Comparison of ENCODE assay signal across 26 mouse cellular contexts in the genomic region with DNA sequence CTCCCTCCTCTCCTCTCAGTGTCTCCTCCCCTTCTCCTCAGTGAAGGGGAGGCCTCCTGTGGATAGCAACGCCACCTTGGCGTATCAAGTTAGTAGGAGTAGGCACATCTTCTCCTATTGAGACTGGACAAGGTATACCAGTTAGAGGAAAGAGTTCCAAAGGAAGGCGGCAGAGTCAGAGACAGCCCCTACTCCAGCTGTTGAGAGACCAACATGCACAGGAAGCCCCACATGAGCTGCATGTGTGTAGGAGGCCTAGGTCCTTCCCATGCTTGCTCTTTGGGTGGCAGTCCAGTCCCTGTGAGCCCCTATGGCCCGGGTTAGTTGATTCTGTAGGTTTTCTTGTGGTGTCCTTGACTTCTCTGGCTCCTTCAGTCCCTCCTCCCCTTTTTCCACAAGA. TPM values are rescaled to one million over a fixed set of nuclear protein-coding genes. Genes with fewer than 3 reads are reported as not detected.
DNase-seq lines count a peak whose midpoint lies in the region; ATAC-seq lines count a peak whose summit lies in the region.
"Had no signal": no experiment of that assay in that cellular context is flagged by ENCODE, and none has a peak within 500 bp of the region (broad histone marks: within the 10 kb centered on the region; RNA-seq: fewer than 3 reads in every experiment).

No protein-coding gene starts in this region.

- H3K36me3 ChIP-seq in forebrain, embryonic 11.5 days (ENCODE audit: control insufficient read depth, insufficient read depth, low read length), result no peaks in the 10 kb centered on the region
- no peaks in the 10 kb centered on the region for H3K36me3 ChIP-seq in forebrain, embryonic 14.5 days (ENCODE audit: control insufficient read depth, insufficient read depth, low read length)
- H3K36me3 ChIP-seq in midbrain, embryonic 11.5 days (ENCODE audit: control insufficient read depth, insufficient read depth, low read length), result no peaks in the 10 kb centered on the region
- H3K36me3 ChIP-seq in midbrain, embryonic 16.5 days (ENCODE audit: control insufficient read depth, insufficient read depth, low read length), result no peaks in the 10 kb centered on the region
- H3K36me3 ChIP-seq: embryonic facial prominence, embryonic 10.5 days; embryonic facial prominence, embryonic 12.5 days; forebrain, embryonic 12.5 days; forebrain, embryonic 15.5 days; G1E had no signal

- no peak overlapping the region for H3K4me3 ChIP-seq in forebrain, embryonic 11.5 days (ENCODE audit: low read depth, low read length)
- H3K4me3 ChIP-seq in forebrain, embryonic 14.5 days (ENCODE audit: low read depth, low read length), result no peak overlapping the region
- no peak overlapping the region for H3K4me3 ChIP-seq in midbrain, embryonic 11.5 days (ENCODE audit: low read depth, low read length)
- no peak overlapping the region for H3K4me3 ChIP-seq in midbrain, embryonic 16.5 days (ENCODE audit: low read depth, low read length)
- H3K4me3 ChIP-seq: embryonic facial prominence, embryonic 10.5 days; embryonic facial prominence, embryonic 12.5 days; forebrain, embryonic 12.5 days; forebrain, embryonic 15.5 days had no signal

- 79% methylated on average over 4 of the region's 4 CpGs for WGBS in forebrain, embryonic 11.5 days
- 83% methylated on average over 4 of the region's 4 CpGs for WGBS in forebrain, embryonic 14.5 days
- 74% methylated on average over 4 of the region's 4 CpGs for WGBS in midbrain, embryonic 11.5 days
- WGBS in midbrain, embryonic 16.5 days, result 83% methylated on average over 4 of the region's 4 CpGs

- no peaks in the 10 kb centered on the region for H3K27me3 ChIP-seq in forebrain, embryonic 11.5 days (ENCODE audit: control insufficient read depth, insufficient read depth, low read length)
- H3K27me3 ChIP-seq in forebrain, embryonic 14.5 days (replicated peaks; ENCODE audit: control insufficient read depth, insufficient read depth, low read length), result no peaks in the 10 kb centered on the region
- no peaks in the 10 kb centered on the region for H3K27me3 ChIP-seq in midbrain, embryonic 11.5 days (ENCODE audit: control insufficient read depth, insufficient read depth, low read length)
- no peaks in the 10 kb centered on the region for H3K27me3 ChIP-seq in midbrain, embryonic 16.5 days (ENCODE audit: control insufficient read depth, insufficient read depth, low read depth, low read length)
- H3K27me3 ChIP-seq: embryonic facial prominence, embryonic 12.5 days; forebrain, embryonic 15.5 days; Patski had no signal

- H3K4me2 ChIP-seq in forebrain, embryonic 11.5 days (ENCODE audit: low read depth, low read length, severe bottlenecking), result no peak overlapping the region
- H3K4me2 ChIP-seq in forebrain, embryonic 14.5 days (ENCODE audit: low read length), result no peak overlapping the region
- no peak overlapping the region for H3K4me2 ChIP-seq in midbrain, embryonic 11.5 days
- no peak overlapping the region for H3K4me2 ChIP-seq in midbrain, embryonic 16.5 days (ENCODE audit: low read length)
- H3K4me2 ChIP-seq: embryonic facial prominence, embryonic 12.5 days; forebrain, embryonic 12.5 days; forebrain, embryonic 15.5 days had no signal

- no peak overlapping the region for H3K27ac ChIP-seq in forebrain, embryonic 11.5 days (ENCODE audit: low read depth, low read length)
- no peak overlapping the region for H3K27ac ChIP-seq in forebrain, embryonic 14.5 days (ENCODE audit: low read depth, low read length)
- no peak overlapping the region for H3K27ac ChIP-seq in midbrain, embryonic 11.5 days (ENCODE audit: low read depth, low read length)
- H3K27ac ChIP-seq in midbrain, embryonic 16.5 days (ENCODE audit: low read length), result no peak overlapping the region
- H3K27ac ChIP-seq: embryonic facial prominence, embryonic 10.5 days; embryonic facial prominence, embryonic 12.5 days; forebrain, embryonic 12.5 days; forebrain, embryonic 15.5 days had no signal

- H3K4me1 ChIP-seq in forebrain, embryonic 11.5 days (replicated peaks; ENCODE audit: control insufficient read depth, insufficient read depth, low read length), result no peaks in the 10 kb centered on the region; the same call in 1 of the 2 replicates
- H3K4me1 ChIP-seq in forebrain, embryonic 14.5 days (ENCODE audit: control insufficient read depth, insufficient read depth, low read length), result no peaks in the 10 kb centered on the region
- H3K4me1 ChIP-seq in midbrain, embryonic 11.5 days (ENCODE audit: control insufficient read depth, insufficient read depth, low read length), result no peaks in the 10 kb centered on the region
- no peaks in the 10 kb centered on the region for H3K4me1 ChIP-seq in midbrain, embryonic 16.5 days (ENCODE audit: control insufficient read depth, insufficient read depth, low read length)
- H3K4me1 ChIP-seq: embryonic facial prominence, embryonic 12.5 days; forebrain, embryonic 12.5 days had no signal

- no peaks in the 10 kb centered on the region for H3K9me3 ChIP-seq in forebrain, embryonic 11.5 days (ENCODE audit: control insufficient read depth, low read length)
- H3K9me3 ChIP-seq in forebrain, embryonic 14.5 days (replicated peaks; ENCODE audit: control insufficient read depth, low read length), result no peaks in the 10 kb centered on the region
- no peaks in the 10 kb centered on the region for H3K9me3 ChIP-seq in midbrain, embryonic 11.5 days (ENCODE audit: control insufficient read depth, low read length)
- no peaks in the 10 kb centered on the region for H3K9me3 ChIP-seq in midbrain, embryonic 16.5 days (replicated peaks; ENCODE audit: control insufficient read depth, low read length, poor library complexity, severe bottlenecking)
- H3K9me3 ChIP-seq: embryonic facial prominence, embryonic 10.5 days; embryonic facial prominence, embryonic 12.5 days; forebrain, embryonic 12.5 days; forebrain, embryonic 15.5 days; G1E had no signal

- ATAC-seq in forebrain, embryonic 11.5 days (replicated peaks; ENCODE audit: low FRiP score), result no peak
- no peak for ATAC-seq in forebrain, embryonic 14.5 days
- no peak for ATAC-seq in midbrain, embryonic 11.5 days (ENCODE audit: low FRiP score)
- ATAC-seq in midbrain, embryonic 16.5 days, result no peak
- ATAC-seq: activated CD4-positive, CD25-positive, alpha-beta regulatory T cell, adult 4 months; CD4-positive, CD25-positive, alpha-beta regulatory T cell, adult 4 months; forebrain, embryonic 15.5 days; forebrain, postnatal 0 days; Patski had no signal

- no peak overlapping the region for H3K9ac ChIP-seq in forebrain, embryonic 11.5 days (ENCODE audit: low read length)
- no peak overlapping the region for H3K9ac ChIP-seq in forebrain, embryonic 14.5 days (ENCODE audit: low read length)
- H3K9ac ChIP-seq in midbrain, embryonic 11.5 days (ENCODE audit: low read length), result no peak overlapping the region
- no peak overlapping the region for H3K9ac ChIP-seq in midbrain, embryonic 16.5 days (ENCODE audit: low read depth, low read length)
- H3K9ac ChIP-seq: embryonic facial prominence, embryonic 12.5 days; forebrain, embryonic 12.5 days; forebrain, embryonic 15.5 days; forebrain, postnatal 0 days had no signal

- DNase-seq in forebrain, embryonic 11.5 days (ENCODE audit: low spot score), result peak; percentile 45
- DNase-seq in forebrain, embryonic 14.5 days (ENCODE audit: low spot score), result no peak
- DNase-seq in midbrain, embryonic 11.5 days (ENCODE audit: low spot score, missing footprints), result peak; percentile 47
- DNase-seq in urinary bladder, postnatal 25 days (ENCODE audit: low spot score), result peak; percentile 2
- no peak for DNase-seq in urinary bladder, postnatal 10 days (ENCODE audit: low spot score)
- DNase-seq: adrenal gland, adult 8-10 months; adrenal gland, postnatal 14 days; adrenal gland, postnatal 36 days; B cell, adult 2 months; cerebellum, adult 11-12 months; cerebellum, adult 2 months; cerebellum, adult 9-10 months; cerebellum, postnatal 10 days; cerebellum, postnatal 25 days; forebrain, postnatal 0 days had no signal

RNA-seq across cellular contexts. Expression of a gene that starts 1.5 kb away (rescaled TPM):
- polyA plus RNA-seq in forebrain, embryonic 11.5 days (2014; fragmentation: Nextera tagmentation; extraction: Ambion mirVana), result 0.48 TPM in 1 of 2 replicates, not detected in the other
- 0.41 TPM in 1 of 2 replicates, not detected in the other for polyA plus RNA-seq in forebrain, embryonic 14.5 days (2014; fragmentation: Nextera tagmentation; extraction: Ambion mirVana)
- polyA plus RNA-seq in midbrain, embryonic 11.5 days (2014; fragmentation: Nextera tagmentation; extraction: Ambion mirVana), result not detected in 2 replicates
- not detected in 2 replicates for polyA plus RNA-seq in midbrain, embryonic 16.5 days (2015; fragmentation: Nextera tagmentation; extraction: Ambion mirVana)
- polyA plus RNA-seq: activated CD4-positive, CD25-positive, alpha-beta regulatory T cell, adult 4 months; CD4-positive, CD25-positive, alpha-beta regulatory T cell, adult 4 months; forebrain, embryonic 12.5 days; forebrain, embryonic 15.5 days; G1E had no signal

RNA-seq across cellular contexts. Expression of a gene that starts 11.4 kb away (rescaled TPM):
- 4.6 and 5.2 TPM in 2 replicates for polyA plus RNA-seq in forebrain, embryonic 11.5 days (2014; fragmentation: Nextera tagmentation; extraction: Ambion mirVana)
- 12.3 and 13.6 TPM in 2 replicates for polyA plus RNA-seq in forebrain, embryonic 14.5 days (2014; fragmentation: Nextera tagmentation; extraction: Ambion mirVana)
- 5.4 and 7.1 TPM in 2 replicates for polyA plus RNA-seq in midbrain, embryonic 11.5 days (2014; fragmentation: Nextera tagmentation; extraction: Ambion mirVana)
- polyA plus RNA-seq in midbrain, embryonic 16.5 days (2015; fragmentation: Nextera tagmentation; extraction: Ambion mirVana), result 37.0 and 38.4 TPM in 2 replicates
- polyA plus RNA-seq: G1E, Patski had no signal

RNA-seq across cellular contexts. Expression of a gene that starts 12.0 kb away (rescaled TPM):
- polyA plus RNA-seq in forebrain, embryonic 11.5 days (2014; fragmentation: Nextera tagmentation; extraction: Ambion mirVana), result not detected in 2 replicates
- polyA plus RNA-seq in forebrain, embryonic 14.5 days (2014; fragmentation: Nextera tagmentation; extraction: Ambion mirVana), result not detected in 2 replicates
- not detected in 2 replicates for polyA plus RNA-seq in midbrain, embryonic 11.5 days (2014; fragmentation: Nextera tagmentation; extraction: Ambion mirVana)
- polyA plus RNA-seq in midbrain, embryonic 16.5 days (2015; fragmentation: Nextera tagmentation; extraction: Ambion mirVana), result not detected in 2 replicates
- polyA plus RNA-seq: activated CD4-positive, CD25-positive, alpha-beta regulatory T cell, adult 4 months; CD4-positive, CD25-positive, alpha-beta regulatory T cell, adult 4 months; cerebellum, adult 2 months; cortical plate, adult 2 months; embryonic facial prominence, embryonic 10.5 days; embryonic facial prominence, embryonic 12.5 days; forebrain, embryonic 12.5 days; forebrain, embryonic 15.5 days; forebrain, postnatal 0 days; G1E had no signal

RNA-seq across cellular contexts. Expression of a gene that starts 14.3 kb away (rescaled TPM):
- not detected in 2 replicates for polyA plus RNA-seq in forebrain, embryonic 11.5 days (2014; fragmentation: Nextera tagmentation; extraction: Ambion mirVana)
- polyA plus RNA-seq in forebrain, embryonic 14.5 days (2014; fragmentation: Nextera tagmentation; extraction: Ambion mirVana), result not detected in 2 replicates
- polyA plus RNA-seq in midbrain, embryonic 11.5 days (2014; fragmentation: Nextera tagmentation; extraction: Ambion mirVana), result not detected in 2 replicates
- not detected in 2 replicates for polyA plus RNA-seq in midbrain, embryonic 16.5 days (2015; fragmentation: Nextera tagmentation; extraction: Ambion mirVana)
- polyA plus RNA-seq: activated CD4-positive, CD25-positive, alpha-beta regulatory T cell, adult 4 months; CD4-positive, CD25-positive, alpha-beta regulatory T cell, adult 4 months; embryonic facial prominence, embryonic 10.5 days; embryonic facial prominence, embryonic 12.5 days; embryonic facial prominence, embryonic 14.5 days; G1E had no signal

RNA-seq across cellular contexts. Expression of a gene that starts 22.8 kb away (rescaled TPM):
- polyA plus RNA-seq in forebrain, embryonic 11.5 days (2014; fragmentation: Nextera tagmentation; extraction: Ambion mirVana), result not detected in 2 replicates
- polyA plus RNA-seq in forebrain, embryonic 14.5 days (2014; fragmentation: Nextera tagmentation; extraction: Ambion mirVana), result not detected in 2 replicates
- not detected in 2 replicates for polyA plus RNA-seq in midbrain, embryonic 11.5 days (2014; fragmentation: Nextera tagmentation; extraction: Ambion mirVana)
- polyA plus RNA-seq in midbrain, embryonic 16.5 days (2015; fragmentation: Nextera tagmentation; extraction: Ambion mirVana), result 0.39 TPM in 1 of 2 replicates, not detected in the other
- polyA plus RNA-seq: activated CD4-positive, CD25-positive, alpha-beta regulatory T cell, adult 4 months; CD4-positive, CD25-positive, alpha-beta regulatory T cell, adult 4 months; embryonic facial prominence, embryonic 12.5 days; embryonic facial prominence, embryonic 14.5 days; forebrain, embryonic 12.5 days; forebrain, embryonic 15.5 days; forebrain, postnatal 0 days; Patski had no signal

Comparison
In these comparisons a context has a peak if more than half of its experiments do, and no peak if none do; other contexts are left out.
1. DNase-seq: peak in forebrain, embryonic 11.5 days (single experiment), midbrain, embryonic 11.5 days (single experiment) and urinary bladder, postnatal 25 days (single experiment); none in forebrain, embryonic 14.5 days (single experiment) and urinary bladder, postnatal 10 days (single experiment).